Mouse (Mus musculus) neural tube, embryonic 10.5 days (tissue): ENCODE results near the gene Cfp.

Experiments
- DNase-seq: peaks from one replicate; pipeline ENCODE4 v3.0.0-alpha.2; 2017; ENCODE audit warnings: low spot score; ENCODE audit errors: extremely low spot score

The Cfp gene

DNA sequence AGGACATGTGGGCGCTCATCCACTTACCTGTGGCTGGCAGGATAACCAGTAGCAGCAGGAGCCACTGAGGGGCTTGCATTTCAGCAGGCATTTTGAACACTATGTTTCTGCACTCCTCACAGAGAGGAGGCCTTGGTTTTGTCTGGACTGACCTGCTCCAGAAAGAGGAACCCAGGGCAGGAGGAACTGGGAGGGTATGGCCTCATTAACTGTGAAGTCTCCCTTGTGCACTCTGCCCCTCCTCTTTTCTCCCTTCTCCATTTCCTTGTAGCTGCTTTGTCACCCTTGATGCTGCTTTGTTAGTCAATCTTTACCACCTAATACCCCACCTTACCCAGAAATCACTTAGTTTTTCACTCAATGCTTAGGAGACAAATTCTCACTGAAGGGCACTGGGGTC lies at the start of gene Cfp:
Gene Cfp, minus strand, starts transcription at position 192 of the 400 bp plus-strand sequence.
- no peak for DNase-seq

DNA sequence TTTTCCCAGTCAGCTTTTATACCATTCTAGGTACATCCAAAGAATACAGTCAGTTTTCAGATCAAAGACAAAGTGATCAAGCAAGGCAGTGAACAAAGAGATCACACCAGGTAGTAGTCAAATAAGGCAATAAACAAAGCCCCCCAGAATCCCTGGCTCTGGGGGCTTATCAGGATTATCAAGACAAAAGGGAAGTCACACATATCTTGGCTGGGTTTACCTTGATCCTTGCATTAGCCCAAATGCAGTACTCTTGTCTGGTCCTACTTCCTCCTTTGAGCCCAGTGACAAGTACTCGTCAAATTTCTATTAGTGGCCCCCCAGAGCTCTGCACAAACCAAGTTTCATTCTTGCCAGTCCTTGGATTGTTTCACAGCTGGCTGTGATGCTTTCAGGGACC lies 49.5 kb upstream of the Cfp start:
- DNase-seq: no peak

DNA sequence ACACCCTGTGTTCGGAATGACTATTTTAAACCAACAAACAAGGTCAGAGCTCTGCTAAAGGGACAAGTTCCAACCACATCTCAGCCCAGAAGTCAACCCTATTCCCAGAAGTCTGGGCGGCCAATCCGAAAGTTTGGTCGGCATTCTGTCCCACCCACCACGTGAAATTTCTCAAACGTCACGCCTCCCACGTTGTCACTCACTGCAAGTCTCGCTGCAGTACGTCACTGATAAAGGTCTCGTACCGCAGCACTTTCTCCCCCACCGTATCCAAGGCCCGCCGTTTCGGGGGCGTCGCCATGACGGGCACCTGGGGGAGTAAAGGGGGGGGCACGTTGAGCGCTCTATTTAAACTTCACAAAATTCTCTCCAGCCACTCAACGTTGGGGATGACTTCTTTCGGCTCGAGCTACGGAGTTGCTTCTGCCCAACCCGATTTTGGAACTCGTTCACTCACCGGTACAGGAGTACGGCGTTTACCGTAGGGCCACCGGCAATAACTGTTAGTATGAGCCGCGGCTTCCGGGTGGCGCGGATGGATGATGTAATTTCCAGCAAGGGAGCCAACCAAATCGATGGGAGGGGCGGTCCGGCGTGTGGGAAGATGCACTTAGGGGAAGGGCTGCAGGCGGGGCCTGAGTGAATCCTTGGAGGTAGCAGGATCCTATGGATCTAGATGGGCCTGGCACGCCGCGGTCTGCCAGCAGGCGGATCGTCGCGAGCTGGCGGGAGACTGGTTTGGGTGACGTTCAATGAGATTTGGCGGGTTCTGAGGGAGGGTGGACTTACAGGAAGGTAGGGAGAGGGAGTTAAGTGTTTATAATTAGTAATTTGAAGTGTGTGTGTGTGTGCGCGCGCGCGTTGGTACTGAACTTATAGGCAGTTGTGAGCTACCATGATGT lies 30.4 kb upstream of the Cfp start, which contains the start of gene Uxt:
Gene Uxt, minus strand, starts transcription at position 541 of the 902 bp plus-strand sequence.
- DNase-seq: peak; percentile 84

DNA sequence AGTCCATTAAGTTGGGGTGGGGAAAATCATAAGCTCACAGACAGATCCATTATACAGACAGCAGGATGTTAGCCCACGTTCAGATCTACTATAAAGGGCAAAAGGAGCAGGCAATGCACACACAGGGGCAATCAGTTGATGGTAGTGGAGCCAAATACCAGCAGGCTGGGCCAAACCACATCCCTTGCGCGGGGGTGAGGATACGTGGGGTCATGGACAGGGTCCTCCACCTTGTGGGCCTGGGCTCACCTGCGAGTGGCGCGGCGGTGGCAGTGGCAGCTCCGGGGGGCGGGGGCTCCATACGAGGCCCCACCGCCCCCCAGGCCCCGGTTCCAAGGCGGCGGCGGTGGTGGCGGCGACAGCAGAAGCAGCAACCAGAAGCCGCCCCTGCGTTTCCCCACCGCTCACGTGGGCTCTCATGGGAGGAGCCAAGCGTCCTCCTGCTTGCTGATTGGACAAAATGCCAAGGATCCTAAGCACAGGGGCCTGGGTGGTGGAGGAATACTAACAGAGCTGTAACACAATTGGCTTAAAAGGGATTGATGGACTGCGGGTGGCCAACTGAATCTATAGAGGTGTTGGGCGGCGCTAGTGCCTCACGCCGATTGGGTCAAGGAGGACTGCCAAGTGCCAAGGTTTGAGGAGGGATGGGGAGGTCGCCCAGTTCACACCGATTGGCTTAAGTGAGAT lies 19.0 kb upstream of the Cfp start, which contains the start of gene Elk1:
Gene Elk1, minus strand, starts transcription at position 418 of the 690 bp plus-strand sequence.
- DNase-seq: peak; percentile 80

DNA sequence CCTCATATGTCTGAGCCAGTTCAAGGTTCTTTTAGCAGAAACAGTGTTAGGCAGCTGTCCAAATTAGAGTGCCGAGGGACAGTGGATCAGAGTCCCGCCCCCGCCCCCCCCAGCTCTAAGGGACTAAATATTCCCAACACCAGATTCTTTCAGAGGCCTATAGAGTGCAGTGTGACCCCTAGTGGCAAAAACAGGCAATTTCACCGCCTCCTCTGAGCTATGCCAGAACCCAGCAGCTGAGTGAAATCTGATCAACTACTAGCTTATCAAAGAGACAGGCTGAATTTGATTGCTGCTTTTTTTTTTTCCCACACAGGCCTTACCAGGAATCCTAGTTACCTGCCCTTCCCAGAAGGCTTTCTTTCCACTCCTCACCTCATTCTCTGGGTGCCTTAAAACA lies 14.7 kb upstream of the Cfp start:
- peak; percentile 19 for DNase-seq

DNA sequence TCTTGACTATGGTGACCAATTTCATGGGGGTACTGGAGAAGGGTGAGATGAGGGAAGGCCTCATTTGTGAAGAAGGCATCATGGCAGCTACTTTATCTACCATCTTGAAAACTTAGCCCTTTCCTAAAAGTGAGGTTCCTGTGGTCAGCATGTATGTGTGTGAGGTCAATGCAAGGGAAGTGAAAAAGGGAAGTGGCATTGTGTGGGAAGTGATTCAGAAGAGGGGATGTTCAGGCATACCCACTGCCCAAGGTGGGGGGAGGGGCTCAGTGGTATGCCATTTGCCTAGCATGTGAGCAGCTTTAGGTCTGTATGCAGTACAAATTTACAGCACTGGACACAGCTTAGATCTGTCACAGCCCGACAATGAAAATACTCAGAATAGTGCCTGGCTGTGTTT lies 608 bp upstream of the Cfp start:
- no peak for DNase-seq

DNA sequence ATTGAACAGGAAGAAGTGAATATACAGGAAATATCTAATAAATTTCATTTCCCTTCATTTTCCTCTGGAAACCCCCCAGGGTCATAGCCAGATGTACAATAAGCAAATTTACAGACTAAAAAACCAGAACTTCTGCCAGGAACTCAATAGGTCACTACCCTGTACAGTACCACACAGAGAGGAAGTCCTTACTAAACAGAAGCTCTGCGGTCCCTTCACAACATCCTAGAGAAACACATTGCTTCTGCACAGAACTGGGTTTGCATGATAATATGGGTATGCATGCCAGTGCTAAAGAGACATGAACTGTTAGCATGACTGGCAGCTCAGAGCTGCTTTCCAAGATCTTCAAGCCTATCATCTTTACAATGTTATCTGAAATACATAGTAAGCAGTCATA lies 1.5 kb downstream of the Cfp start:
- DNase-seq: no peak

DNA sequence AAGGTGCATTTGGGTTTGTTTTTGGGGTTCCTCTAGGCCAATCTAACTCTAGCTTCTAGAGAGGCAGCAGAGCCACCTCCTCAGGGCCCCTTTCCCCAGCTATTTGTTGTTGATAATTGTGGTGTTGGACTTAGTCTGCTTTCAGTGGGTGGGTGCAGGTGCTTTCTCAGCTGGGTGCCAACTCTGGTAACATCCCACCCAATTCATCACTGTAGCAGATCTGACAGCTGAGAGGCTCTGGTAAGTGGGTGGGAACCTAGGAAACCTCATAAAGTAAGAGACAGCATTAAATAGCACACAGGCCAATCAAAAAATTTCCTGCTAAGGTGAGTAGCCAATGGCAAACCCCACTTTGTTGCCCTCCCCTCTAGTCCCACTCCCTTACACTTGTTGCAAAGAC lies 6.4 kb downstream of the Cfp start:
- DNase-seq: no peak

DNA sequence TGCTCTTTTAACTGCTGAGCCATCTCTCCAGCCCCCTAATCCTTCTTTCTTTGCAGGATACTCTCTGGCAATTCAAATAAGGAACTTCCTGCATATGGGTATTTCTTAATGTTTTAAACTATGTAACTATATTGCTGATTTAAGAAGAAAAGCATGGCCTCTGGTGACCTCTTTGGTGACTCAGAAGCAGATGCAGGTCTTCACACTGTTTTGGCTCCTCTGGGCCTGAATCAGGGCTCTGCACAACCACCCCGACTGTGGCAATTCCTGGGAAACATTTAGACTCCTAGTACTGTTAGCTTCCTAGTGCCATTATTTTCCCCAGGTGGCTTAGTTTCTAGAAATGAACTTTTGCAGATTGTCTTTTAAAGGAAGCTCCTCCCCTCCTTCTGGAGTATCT lies 7.8 kb downstream of the Cfp start:
- no peak for DNase-seq

DNA sequence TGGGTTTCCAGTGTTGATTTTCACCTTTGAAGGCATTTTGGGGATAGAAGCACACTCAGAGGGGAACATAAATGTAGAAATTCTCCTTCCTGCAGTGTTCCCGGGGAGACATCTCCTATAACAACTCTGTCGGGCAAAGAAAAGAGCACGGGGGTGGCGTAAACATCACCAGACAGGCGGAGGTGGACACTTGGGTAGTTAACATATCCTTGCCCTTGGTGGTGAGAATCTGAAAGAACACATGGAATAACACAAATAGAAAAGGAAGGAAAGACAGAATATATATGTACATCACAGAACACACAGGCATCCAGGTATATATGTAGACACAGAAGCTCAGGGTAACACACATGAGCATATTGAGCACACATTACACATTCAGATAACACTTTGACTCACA lies 10.0 kb downstream of the Cfp start:
- DNase-seq: no peak

DNA sequence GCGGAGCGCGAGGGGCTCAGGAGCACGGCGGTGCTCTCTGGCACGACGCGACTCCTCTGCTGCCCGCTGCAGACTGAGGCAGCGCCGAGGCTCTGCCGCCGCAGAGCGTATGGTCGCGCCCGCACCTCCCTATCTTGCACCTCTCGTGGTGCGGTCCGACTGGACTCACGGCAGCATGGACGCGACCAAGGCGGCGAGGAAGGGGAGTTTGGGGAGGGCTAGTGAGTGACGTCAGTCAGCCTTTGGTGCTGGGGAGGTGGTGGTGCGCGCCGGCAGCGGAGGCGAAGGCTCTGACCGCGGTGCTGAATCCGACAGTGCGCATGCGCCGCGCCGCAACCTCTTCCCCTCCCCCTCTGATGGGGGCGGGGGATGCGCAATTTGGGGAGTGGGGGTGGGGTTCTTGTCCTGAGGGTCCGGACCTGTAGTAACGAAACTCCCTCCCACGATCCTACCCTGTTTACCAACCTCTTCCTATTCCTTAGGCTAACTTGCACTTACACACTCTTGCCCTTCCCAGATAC lies 10.5 kb downstream of the Cfp start, which contains the start of gene Syn1:
Gene Syn1, minus strand, starts transcription at position 161 of the 521 bp plus-strand sequence.
- DNase-seq: peak; percentile 77

DNA sequence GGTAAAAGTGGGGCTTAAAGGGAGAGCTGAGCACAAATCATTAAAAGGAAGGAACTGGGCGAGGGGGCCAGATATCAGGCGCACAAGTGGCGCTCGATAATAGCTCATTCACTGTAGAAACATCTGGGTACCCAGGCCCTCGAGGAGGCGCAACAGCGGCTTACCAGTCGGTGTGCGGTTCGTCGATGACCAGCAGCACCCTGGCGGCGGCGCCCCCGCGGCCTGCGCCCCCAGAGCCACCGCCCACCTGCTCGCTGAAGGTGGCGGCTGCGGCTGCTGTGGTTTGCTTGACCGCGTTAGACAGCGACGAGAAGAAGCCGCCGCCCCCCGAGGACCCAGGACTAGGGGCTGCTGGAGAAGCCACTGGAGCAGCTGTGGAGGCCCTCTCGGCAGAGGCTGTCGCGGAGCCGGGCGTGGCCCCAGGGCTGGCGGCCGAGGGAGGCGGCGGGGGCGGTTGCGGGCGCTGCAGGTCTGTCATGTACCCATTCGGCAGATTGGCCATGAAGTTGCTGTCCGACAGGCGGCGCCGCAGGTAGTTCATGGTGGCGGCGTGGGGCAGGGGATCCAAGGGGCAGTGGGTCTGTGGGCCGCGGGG lies 11.0 kb downstream of the Cfp start:
- no peak for DNase-seq

DNA sequence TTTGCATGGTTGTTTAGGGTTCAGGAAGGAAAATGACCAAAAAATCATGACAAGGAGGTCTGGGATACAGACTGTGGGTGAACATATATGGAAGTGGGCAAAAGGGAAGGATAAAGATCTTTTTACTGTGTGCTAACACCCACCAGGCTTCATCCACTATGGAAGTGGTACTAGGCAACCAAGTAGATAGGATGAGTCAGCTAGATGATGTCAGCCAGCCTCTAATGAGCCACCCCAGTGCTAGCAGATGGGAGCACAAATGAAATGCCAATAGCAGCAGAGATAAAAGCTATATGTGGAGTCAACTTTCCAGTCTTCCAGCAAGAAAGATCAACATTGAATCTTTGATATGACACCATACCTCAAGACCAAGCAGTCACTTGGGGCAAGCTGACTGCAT lies 16.3 kb downstream of the Cfp start:
- DNase-seq: no peak

DNA sequence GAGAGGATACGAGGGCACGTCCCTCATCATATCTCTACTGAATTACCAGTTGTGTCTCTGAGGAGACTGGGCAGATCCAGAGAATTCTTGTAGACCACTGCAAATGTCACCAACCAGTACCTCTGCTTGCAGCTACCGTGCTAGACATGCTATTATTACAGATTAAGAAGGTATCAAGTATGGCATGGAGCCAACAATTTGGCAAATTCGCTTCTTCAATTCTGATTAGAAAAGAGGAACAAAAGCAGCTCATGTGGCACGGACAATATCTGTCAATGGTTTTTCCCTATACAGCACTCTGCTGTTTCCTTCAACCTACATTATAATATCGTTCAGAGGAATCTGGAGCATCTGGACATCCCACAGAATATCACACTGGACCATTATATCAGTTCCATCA lies 17.6 kb downstream of the Cfp start:
- DNase-seq: no peak

DNA sequence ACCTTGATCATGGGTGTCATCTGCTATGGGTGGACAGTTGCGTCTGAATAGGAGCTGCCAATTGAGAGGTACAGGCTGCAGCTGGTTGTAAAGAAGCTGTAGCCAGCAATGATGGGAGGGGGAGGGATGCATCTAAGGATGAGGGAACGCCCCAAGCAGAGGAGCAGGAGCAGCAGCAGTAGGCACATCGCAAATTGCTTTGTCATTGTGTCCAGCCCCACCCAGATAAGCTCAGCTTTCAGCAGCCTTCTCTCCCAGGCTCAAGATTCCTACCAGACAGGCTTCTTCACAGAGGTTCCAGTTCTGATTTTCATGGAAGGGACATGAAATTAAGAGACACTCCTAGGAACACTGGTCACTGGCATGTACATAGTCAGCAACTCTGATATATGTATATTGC lies 21.3 kb downstream of the Cfp start:
- no peak for DNase-seq
